Mouse (Mus musculus) MEL (cell line): ENCODE data around the gene Serping1.

Experiments used
- CTCF ChIP-seq, 3 experiments: IDR thresholded peaks in 2 of 3; conservative IDR thresholded peaks in 1 of 3; 2 replicates each; pipeline ENCODE4 v1.5.1; 2011 to 2012; ENCODE audit warnings: low read length in 3 of 3, low read depth in 2 of 3, mild to moderate bottlenecking in 2 of 3, improper control_type of control experiment in 1 of 3, inconsistent platforms in 1 of 3, mixed read lengths in 1 of 3, moderate library complexity in 1 of 3; ENCODE audit not compliant: control insufficient read depth in 1 of 3, insufficient read depth in 1 of 3, poor library complexity in 1 of 3, severe bottlenecking in 1 of 3
- GATA1 ChIP-seq: IDR thresholded peaks from 2 replicates; pipeline ENCODE4 v1.6.1; 2011; ENCODE audit warnings: low read depth, low read length, improper control_type of control experiment
- MAX ChIP-seq: IDR thresholded peaks from 2 replicates; pipeline ENCODE4 v1.6.1; 2011; ENCODE audit warnings: low read length, improper control_type of control experiment
- MYC ChIP-seq: IDR thresholded peaks from 2 replicates; pipeline ENCODE4 v1.6.1; 2011; ENCODE audit warnings: low read depth, mild to moderate bottlenecking, low read length, improper control_type of control experiment, moderate library complexity
- SMC3 ChIP-seq: IDR thresholded peaks from 2 replicates; pipeline ENCODE4 v1.6.1; 2011; ENCODE audit warnings: low read depth, low read length, improper control_type of control experiment
- USF1 ChIP-seq: IDR thresholded peaks from 2 replicates; pipeline ENCODE4 v1.6.1; 2014; ENCODE audit warnings: low read depth, mild to moderate bottlenecking, inconsistent platforms, low read length, improper control_type of control experiment, moderate library complexity

- TF ChIP-seq GATA1 (no peak), CTCF (IDR thresholded peaks at IDR 0.05 in 2 of 3, conservative IDR thresholded peaks at IDR 0.05 in 1 of 3; ENCODE audit: control insufficient read depth in 1 of 3, insufficient read depth in 1 of 3, low read depth in 2 of 3, low read length in 3 of 3, poor library complexity in 1 of 3, severe bottlenecking in 1 of 3) (no peak), SMC3 (no peak), MAX (no peak), USF1 (no peak), MYC (no peak)
Observed at GRCm38 (mm10) chr2:84743561-84743960, 31.7 kb downstream of the Serping1 start, which contains the start of gene Gm19426.
